Mouse (Mus musculus) heart, adult 2 months (tissue): ENCODE measurements at regions not wholly inside any gene's neighbourhood (a gene's known extent, or its start where the extent isn't known, plus 50 kb on each side); places are given as distances from the start of the nearest gene placed in this dataset.

Experiments
- DNase-seq, 2 experiments: peaks; one replicate each; pipeline ENCODE4 v3.0.0; 2021
- H3K27ac ChIP-seq: fragments of 200-600 bp; 2 replicates; pipeline ENCODE4 v1.8.1; 2022
- H3K27me3 ChIP-seq: fragments of 200-500 bp; 2 replicates; pipeline ENCODE4 v1.6.1; 2012; ENCODE audit warnings: mild to moderate bottlenecking, low read length, inconsistent platforms, mixed read lengths; ENCODE audit not compliant: control insufficient read depth, insufficient read depth
- H3K36me3 ChIP-seq: fragments of 200-500 bp; 2 replicates; pipeline ENCODE4 v1.6.1; 2012; ENCODE audit warnings: low read length, inconsistent platforms; ENCODE audit not compliant: control insufficient read depth, insufficient read depth
- H3K4me1 ChIP-seq: fragments of 200-500 bp; 2 replicates; pipeline ENCODE4 v1.6.1; 2011; ENCODE audit warnings: low read length; ENCODE audit not compliant: control insufficient read depth, insufficient read depth
- H3K4me3 ChIP-seq: fragments of 200-600 bp; 2 replicates; pipeline ENCODE4 v1.8.1; 2022
- H3K79me2 ChIP-seq: fragments of 200-500 bp; replicated peaks from 2 replicates; pipeline ENCODE4 v1.6.1; 2012; ENCODE audit warnings: mild to moderate bottlenecking, inconsistent platforms, low read length, moderate library complexity, mixed read lengths; ENCODE audit not compliant: control insufficient read depth, insufficient read depth
- H3K9ac ChIP-seq: fragments of 200-500 bp; 2 replicates; pipeline ENCODE4 v1.6.1; 2012; ENCODE audit warnings: low read depth, mild to moderate bottlenecking, control low read depth, inconsistent platforms, low read length, mixed read lengths
- CTCF ChIP-seq: fragments of 200-600 bp; IDR thresholded peaks from 2 replicates; pipeline ENCODE4 v1.8.1; 2022; ENCODE audit warnings: antibody characterized with exemption, mild to moderate bottlenecking, moderate library complexity
- EP300 ChIP-seq: fragments of 200-500 bp; IDR thresholded peaks from 2 replicates; pipeline ENCODE4 v1.6.1; 2011; ENCODE audit warnings: low read depth, low read length, control low read depth; ENCODE audit not compliant: insufficient read depth
- POLR2A ChIP-seq: fragments of 200-500 bp; IDR thresholded peaks from 2 replicates; pipeline ENCODE4 v1.6.1; 2011; ENCODE audit warnings: mild to moderate bottlenecking, low read depth, low read length, control low read depth; ENCODE audit not compliant: insufficient read depth
- WGBS: fragments of 180-500 bp; shearing (Covaris S2); methylation state at CpG from one replicate; pipeline ENCODE4 v1.1.7; 2018; 5-methylcytosine and 5-hydroxymethylcytosine counted together
- intact Hi-C: fragments of 180-260 bp; cut with DNase I; formaldehyde crosslinking; loops from one replicate; pipeline ENCODE4 v1.15.1; 2025

DNA sequence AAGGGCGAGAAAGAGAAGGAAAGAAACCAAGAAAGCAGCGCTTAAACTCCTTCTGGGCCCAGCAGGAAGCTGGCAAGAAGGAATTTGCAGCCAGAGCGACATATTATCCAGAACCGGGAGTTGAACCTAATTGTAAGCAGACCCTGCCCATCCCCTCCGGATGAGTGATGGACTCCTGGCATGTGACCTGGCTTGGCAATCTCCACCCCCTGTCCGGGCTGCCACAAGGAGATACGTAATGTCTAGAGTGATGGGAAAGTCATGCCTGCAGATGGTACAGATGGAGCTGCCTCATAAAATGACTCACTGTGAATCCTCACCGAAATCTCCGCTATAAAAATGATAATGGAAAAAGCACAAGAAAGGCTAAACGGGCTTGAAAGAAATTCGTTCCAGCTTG is 133.1 kb downstream of the Dmrt2 start:
- Histone ChIP-seq H3K79me2 (no peaks in the 10 kb centered on the region), H3K36me3 (no peaks in the 10 kb centered on the region), H3K4me1 (no peaks in the 10 kb centered on the region), H3K9ac (no peak overlapping the region), H3K27me3 (no peaks in the 10 kb centered on the region), H3K4me3 (no peak overlapping the region), H3K27ac (no peak overlapping the region)
- no peak for DNase-seq
- TF ChIP-seq EP300: no peak
- no peak for TF ChIP-seq POLR2A
- no peak for TF ChIP-seq CTCF
- WGBS: 64% methylated on average over 11 of the region's 11 CpGs
- intact Hi-C loops: no loop called here

- 90% methylated on average over 7 of the region's 7 CpGs for WGBS
- TF ChIP-seq CTCF (no peak), POLR2A (no peak), EP300 (no peak)
- no peak overlapping the region for H3K27ac ChIP-seq
- no peak overlapping the region for H3K9ac ChIP-seq
- H3K36me3 ChIP-seq: no peaks in the 10 kb centered on the region
- no peak for DNase-seq
- H3K4me1 ChIP-seq: no peaks in the 10 kb centered on the region
- intact Hi-C loops: no loop called here
- H3K4me3 ChIP-seq: no peak overlapping the region
- H3K27me3 ChIP-seq: no peaks in the 10 kb centered on the region
- no peaks in the 10 kb centered on the region for H3K79me2 ChIP-seq
These were observed 141.4 kb downstream of the Dmrt2 start for GRCm38 (mm10) chr19:25813651-25814050.

DNA sequence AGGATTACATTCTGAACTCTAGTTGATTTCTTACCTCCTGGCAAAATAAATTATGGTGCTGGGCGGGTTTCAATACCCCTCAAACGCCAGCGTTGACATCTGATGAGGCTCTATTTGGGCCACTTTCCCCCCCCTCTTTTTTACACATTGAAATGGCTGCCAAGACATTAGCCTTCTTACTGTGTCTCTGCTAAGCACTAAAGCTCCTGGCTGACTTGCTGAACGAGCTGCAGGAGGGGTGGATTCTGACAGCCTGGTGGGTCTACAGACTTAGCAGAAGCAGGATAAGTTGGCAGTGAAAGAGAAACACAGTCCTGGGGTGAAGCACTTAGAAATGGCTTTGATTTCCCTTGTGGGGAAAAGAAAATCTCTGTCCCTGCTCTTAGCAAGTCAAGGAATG is 172.9 kb downstream of the Dmrt2 start:
- 72% methylated on average over 4 of the region's 4 CpGs for WGBS
- Histone ChIP-seq H3K36me3 (no peaks in the 10 kb centered on the region), H3K4me3 (no peak overlapping the region), H3K79me2 (no peaks in the 10 kb centered on the region), H3K27me3 (no peaks in the 10 kb centered on the region), H3K4me1 (no peaks in the 10 kb centered on the region), H3K9ac (no peak overlapping the region), H3K27ac (no peak overlapping the region)
- TF ChIP-seq EP300 (no peak), POLR2A (no peak), CTCF (no peak)
- intact Hi-C loops: no loop called here
- no peak for DNase-seq

DNA sequence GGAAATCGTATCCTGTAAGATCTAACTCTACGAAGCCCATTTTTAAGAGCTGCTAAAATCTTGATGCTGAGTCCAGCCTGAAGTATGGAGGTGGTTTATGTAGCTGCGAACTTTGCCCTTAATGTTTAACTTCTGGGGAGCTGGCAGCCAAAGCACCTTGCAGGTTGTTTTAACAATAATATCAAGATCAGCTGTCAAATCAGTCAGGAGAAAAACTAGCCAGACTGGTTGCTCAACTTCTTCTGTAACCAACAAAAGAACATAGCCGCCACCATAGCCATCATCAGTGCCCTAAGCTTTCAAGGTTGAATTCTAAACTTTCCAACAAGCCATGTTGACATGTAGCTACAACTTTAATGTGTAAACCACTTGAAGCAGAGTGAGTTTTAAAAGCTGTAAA is 184.1 kb downstream of the Dmrt2 start:
- 70% methylated on average over 4 of the region's 4 CpGs for WGBS
- Histone ChIP-seq H3K4me1 (no peaks in the 10 kb centered on the region), H3K9ac (no peak overlapping the region), H3K79me2 (no peaks in the 10 kb centered on the region), H3K27me3 (no peaks in the 10 kb centered on the region), H3K27ac (no peak overlapping the region), H3K4me3 (no peak overlapping the region), H3K36me3 (no peaks in the 10 kb centered on the region)
- intact Hi-C loops: no loop called here
- TF ChIP-seq EP300: no peak
- no peak for TF ChIP-seq POLR2A
- no peak for TF ChIP-seq CTCF
- DNase-seq: no peak

- intact Hi-C loops: no loop called here
- no peak for DNase-seq
These were observed 191.1 kb downstream of the Dmrt2 start for GRCm38 (mm10) chr19:25863312-25863711.

GRCm38 (mm10) chr19:25906721-25907120 is 234.5 kb downstream of the Dmrt2 start:
- Histone ChIP-seq H3K4me3 (no peak overlapping the region), H3K79me2 (no peaks in the 10 kb centered on the region), H3K36me3 (no peaks in the 10 kb centered on the region), H3K27ac (no peak overlapping the region), H3K4me1 (no peaks in the 10 kb centered on the region), H3K9ac (no peak overlapping the region), H3K27me3 (no peaks in the 10 kb centered on the region)
- no peak for DNase-seq
- TF ChIP-seq EP300 (no peak), POLR2A (no peak), CTCF (no peak)
- intact Hi-C loops: no loop called here
- 70% methylated on average over 4 of the region's 4 CpGs for WGBS

More at GRCm38 (mm10) chr19:25863312-25863711, 191.1 kb downstream of the Dmrt2 start:
- TF ChIP-seq EP300 (no peak), POLR2A (no peak), CTCF (no peak)
- H3K79me2 ChIP-seq: no peaks in the 10 kb centered on the region
- no peaks in the 10 kb centered on the region for H3K36me3 ChIP-seq
- H3K9ac ChIP-seq: no peak overlapping the region
- no peaks in the 10 kb centered on the region for H3K4me1 ChIP-seq
- no peak overlapping the region for H3K27ac ChIP-seq
- WGBS: 30% methylated on average over 1 of the region's 1 CpGs
- no peak overlapping the region for H3K4me3 ChIP-seq
- H3K27me3 ChIP-seq: no peaks in the 10 kb centered on the region

DNA sequence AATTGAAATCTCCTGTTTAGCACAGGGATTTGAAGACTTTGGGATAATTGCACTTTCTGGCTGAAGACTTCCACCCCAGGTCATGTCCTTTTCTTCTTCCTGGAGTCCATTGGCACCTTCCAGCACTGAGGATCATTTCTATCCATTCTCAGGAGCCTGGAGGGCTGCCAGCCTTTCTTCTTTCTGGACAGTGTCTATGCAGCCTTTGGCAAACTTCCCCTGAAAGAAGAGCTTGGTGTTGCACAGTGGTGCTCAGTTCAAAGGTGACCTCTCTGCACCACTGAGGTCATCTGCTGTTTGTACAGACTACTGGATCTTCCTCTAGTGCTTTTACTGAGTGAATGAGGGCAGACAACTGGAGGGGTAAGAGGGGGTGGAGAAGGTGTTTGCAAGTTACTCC is 249.8 kb downstream of the Dmrt2 start:
- intact Hi-C loops: no loop called here
- TF ChIP-seq CTCF: no peak
- TF ChIP-seq POLR2A: no peak
- TF ChIP-seq EP300: no peak
- Histone ChIP-seq H3K79me2 (no peaks in the 10 kb centered on the region), H3K4me3 (no peak overlapping the region), H3K4me1 (no peaks in the 10 kb centered on the region), H3K27ac (no peak overlapping the region), H3K9ac (no peak overlapping the region), H3K36me3 (no peaks in the 10 kb centered on the region), H3K27me3 (no peaks in the 10 kb centered on the region)
- DNase-seq: no peak
